Mouse (Mus musculus) thymus, adult 2 months (tissue): Measurements from ENCODE around the gene Fgf6. TPM values are rescaled to one million over a fixed set of nuclear protein-coding genes. Genes with fewer than 3 reads are reported as not detected.

Experiments
- DNase-seq: peaks from one replicate; pipeline ENCODE4 v3.0.0; 2021
- H3K27ac ChIP-seq: fragments of 200-500 bp; 2 replicates; pipeline ENCODE4 v1.5.1; 2012; ENCODE audit warnings: low read length, control low read depth; ENCODE audit not compliant: control insufficient read depth, insufficient read depth
- H3K27me3 ChIP-seq: fragments of 200-500 bp; 2 replicates; pipeline ENCODE4 v1.6.1; 2012; ENCODE audit warnings: mild to moderate bottlenecking, low read length, moderate library complexity, mixed read lengths; ENCODE audit not compliant: control insufficient read depth, insufficient read depth
- H3K36me3 ChIP-seq: fragments of 200-500 bp; 2 replicates; pipeline ENCODE4 v1.6.1; 2012; ENCODE audit warnings: mild to moderate bottlenecking, low read length, moderate library complexity; ENCODE audit not compliant: control insufficient read depth, insufficient read depth
- H3K4me1 ChIP-seq: fragments of 200-500 bp; replicated peaks from 2 replicates; pipeline ENCODE4 v1.6.1; 2012; ENCODE audit warnings: low read length; ENCODE audit not compliant: control insufficient read depth, insufficient read depth
- H3K4me3 ChIP-seq: fragments of 200-500 bp; 2 replicates; pipeline ENCODE4 v1.5.1; 2012; ENCODE audit warnings: mild to moderate bottlenecking, low read length, control low read depth, moderate library complexity; ENCODE audit not compliant: control insufficient read depth, insufficient read depth
- CTCF ChIP-seq: fragments of 200-500 bp; IDR thresholded peaks from 2 replicates; pipeline ENCODE4 v1.5.1; 2012; ENCODE audit warnings: mild to moderate bottlenecking, control low read depth, low read length, moderate library complexity, borderline replicate concordance; ENCODE audit not compliant: control insufficient read depth, poor library complexity, insufficient read depth; ENCODE audit errors: extremely low read depth
- POLR2A ChIP-seq: fragments of 200-500 bp; IDR thresholded peaks from 2 replicates; pipeline ENCODE4 v1.6.1; 2012; ENCODE audit warnings: mild to moderate bottlenecking, low read length, control low read depth, moderate library complexity; ENCODE audit not compliant: control insufficient read depth, poor library complexity, insufficient read depth; ENCODE audit errors: extremely low read depth
- WGBS: fragments of 180-500 bp; shearing (Covaris S2); methylation state at CpG from one replicate; pipeline ENCODE4 v1.1.7; 2018; 5-methylcytosine and 5-hydroxymethylcytosine counted together
- polyA plus RNA-seq: library from polyadenylated mRNA; depleted of rRNA; stranded (reverse); fragments of >200 nt; gene quantifications from 2 replicates; pipeline ENCODE4 v1.2.3, GENCODE M21; 2012; rRNA removed

Gene Fgf6
- 0.01 TPM in 1 of 2 replicates, not detected in the other for polyA plus RNA-seq

DNA sequence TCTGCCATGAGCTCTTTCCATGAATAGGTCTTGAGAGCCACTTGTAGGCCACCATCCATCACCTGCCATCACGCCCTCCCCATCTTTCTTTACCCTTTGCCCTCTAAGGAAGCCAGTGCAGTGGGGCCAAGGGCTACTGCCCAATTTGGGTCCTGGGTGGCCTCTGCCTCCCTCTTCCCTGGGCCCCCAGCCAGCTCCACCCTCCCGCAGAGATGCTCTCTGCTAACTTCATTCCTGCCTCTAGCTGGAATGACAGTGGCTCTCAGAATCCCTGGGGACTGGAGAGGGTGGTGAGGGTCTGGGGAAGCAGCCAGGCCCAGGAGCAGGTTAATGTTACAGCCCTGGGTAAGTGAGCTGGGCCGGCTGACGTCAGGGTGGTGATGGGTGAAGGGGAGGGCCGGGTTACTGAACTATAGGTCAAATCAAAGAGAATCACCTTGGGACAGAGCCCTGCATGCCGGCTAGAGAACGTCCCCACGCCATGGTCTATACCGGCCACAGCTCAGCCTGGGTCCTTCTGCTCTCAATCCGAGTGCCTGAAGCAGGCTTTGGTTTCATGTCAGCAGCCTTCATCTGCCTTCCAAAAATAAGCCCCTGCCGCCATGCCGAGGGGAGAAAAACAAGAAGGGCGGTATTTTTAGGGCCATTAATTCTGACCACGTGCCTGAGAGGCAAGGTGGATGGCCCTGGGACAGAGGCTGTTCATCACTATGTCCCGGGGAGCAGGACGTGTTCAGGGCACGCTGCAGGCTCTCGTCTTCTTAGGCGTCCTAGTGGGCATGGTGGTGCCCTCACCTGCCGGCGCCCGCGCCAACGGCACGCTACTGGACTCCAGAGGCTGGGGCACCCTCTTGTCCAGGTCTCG is at the start of gene Fgf6:
Gene Fgf6, plus strand, starts transcription at position 681 of the 865 bp plus-strand sequence.
- Histone ChIP-seq H3K36me3 (no peaks in the 10 kb centered on the region), H3K27ac (no peak within 1 kb of the TSS), H3K27me3 (no peaks in the 10 kb centered on the region), H3K4me1 (no peaks in the 10 kb centered on the region), H3K4me3 (no peak within 1 kb of the TSS)
- 90% methylated on average over 26 of the region's 26 CpGs for WGBS
- no peak for DNase-seq
- TF ChIP-seq CTCF = no peak
- no peak for TF ChIP-seq POLR2A

DNA sequence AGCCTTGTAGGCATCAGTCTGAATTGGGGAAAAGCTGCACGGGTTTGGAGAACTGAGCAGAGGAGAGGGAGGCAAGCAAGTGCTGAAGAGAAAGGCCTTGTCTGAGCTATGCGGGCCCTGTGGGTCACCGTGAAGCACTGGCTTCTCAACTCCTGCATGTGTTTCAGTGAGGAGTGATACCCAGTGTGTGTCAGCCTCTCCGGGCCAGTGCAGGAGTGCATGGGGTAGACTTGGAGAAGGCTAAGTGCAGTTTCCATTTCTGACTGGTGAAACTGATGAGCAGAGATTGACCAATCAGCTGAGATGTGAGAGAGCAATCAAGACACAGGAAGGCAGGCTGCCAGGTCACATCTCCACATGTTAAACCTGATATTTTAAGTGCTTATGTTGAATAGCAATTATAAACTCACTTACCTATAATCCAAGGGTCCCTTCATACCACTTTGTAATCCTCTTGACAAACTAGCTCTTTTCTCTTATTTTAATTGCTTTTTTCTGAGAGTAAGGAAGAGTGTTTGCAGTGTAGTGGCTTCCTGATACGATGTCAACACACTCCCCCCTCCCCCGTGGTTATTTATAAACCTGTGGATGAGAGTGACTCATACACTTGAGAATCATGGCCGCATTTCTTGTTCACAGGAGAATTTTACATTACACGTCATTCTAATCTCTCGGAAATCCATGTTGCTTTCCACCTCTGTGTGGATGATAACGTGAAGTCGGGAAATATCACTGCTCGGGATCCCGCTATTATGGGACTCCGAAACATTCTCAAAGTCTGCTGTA is 49.0 kb upstream of the Fgf6 start:
- H3K27me3 ChIP-seq = no peaks in the 10 kb centered on the region
- H3K36me3 ChIP-seq = peaks cover 5% of the 10 kb centered on the region
- H3K4me3 ChIP-seq = no peak overlapping the region
- no peak for DNase-seq
- H3K4me1 ChIP-seq = no peaks in the 10 kb centered on the region
- 90% methylated on average over 14 of the region's 14 CpGs for WGBS
- no peak for TF ChIP-seq POLR2A
- TF ChIP-seq CTCF = no peak
- no peak overlapping the region for H3K27ac ChIP-seq

DNA sequence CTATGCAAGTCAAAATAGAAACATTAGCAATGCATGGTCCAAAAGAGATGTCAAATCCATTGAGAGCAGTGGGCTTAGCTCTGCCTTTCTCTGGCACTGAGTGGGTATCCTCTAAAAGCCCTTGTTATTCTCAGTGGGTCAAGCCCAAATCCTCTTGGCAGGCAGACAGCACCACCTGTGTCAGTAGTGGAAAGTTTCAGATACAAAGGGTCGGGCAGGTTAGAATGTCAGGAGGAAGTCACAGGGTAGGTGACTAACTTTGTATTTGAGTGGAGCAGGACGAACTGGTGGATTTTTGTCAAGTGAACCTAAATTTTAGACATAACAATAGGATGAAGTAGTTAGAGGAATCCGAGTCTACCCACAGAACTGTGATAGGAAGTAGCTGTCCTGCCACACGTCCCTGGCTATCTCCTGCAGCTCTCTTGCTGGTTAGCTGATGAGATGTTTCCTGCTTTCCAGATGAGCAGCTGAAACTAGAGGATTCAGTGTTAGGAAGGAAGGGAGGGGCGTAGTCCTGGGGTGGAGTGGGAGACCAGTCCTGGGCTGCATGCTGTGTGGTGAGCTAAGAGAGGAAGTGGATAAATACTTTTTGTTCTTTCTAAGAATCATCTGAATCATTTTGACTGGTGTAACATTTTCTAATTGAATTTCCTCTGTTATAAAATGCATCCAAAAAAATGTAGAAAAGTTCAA is 33.7 kb upstream of the Fgf6 start:
- H3K36me3 ChIP-seq = no peaks in the 10 kb centered on the region
- H3K27ac ChIP-seq = no peak overlapping the region
- H3K4me1 ChIP-seq = no peaks in the 10 kb centered on the region
- TF ChIP-seq CTCF = no peak
- TF ChIP-seq POLR2A = no peak
- H3K27me3 ChIP-seq = no peaks in the 10 kb centered on the region
- WGBS = 11% methylated on average over 5 of the region's 5 CpGs
- no peak for DNase-seq
- H3K4me3 ChIP-seq = no peak overlapping the region

DNA sequence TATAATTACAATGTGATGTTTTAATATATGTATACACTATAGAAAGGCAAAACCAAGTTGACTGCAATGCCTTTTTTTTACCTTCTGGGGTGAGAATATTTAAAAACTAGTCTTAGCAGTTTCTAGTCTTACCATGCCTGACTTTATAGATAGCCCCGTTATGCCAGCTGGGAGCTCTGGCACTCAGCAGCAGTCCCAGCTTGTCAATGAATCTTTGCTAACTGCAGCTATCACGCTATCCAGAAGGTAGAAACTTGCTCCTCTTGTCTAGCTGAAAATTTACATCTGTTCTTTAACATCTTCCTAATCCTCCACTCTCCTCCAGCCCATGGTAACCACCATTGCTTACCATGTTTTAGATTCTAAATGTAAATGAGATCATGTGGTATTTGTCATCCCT is 21.7 kb upstream of the Fgf6 start:
- no peak for DNase-seq
- Histone ChIP-seq H3K27ac (no peak overlapping the region), H3K36me3 (no peaks in the 10 kb centered on the region), H3K4me1 (no peaks in the 10 kb centered on the region), H3K4me3 (no peak overlapping the region), H3K27me3 (no peaks in the 10 kb centered on the region; the same call in 1 of the 2 replicates)
- WGBS = 94% methylated on average over 2 of the region's 2 CpGs
- TF ChIP-seq POLR2A (no peak), CTCF (no peak)

DNA sequence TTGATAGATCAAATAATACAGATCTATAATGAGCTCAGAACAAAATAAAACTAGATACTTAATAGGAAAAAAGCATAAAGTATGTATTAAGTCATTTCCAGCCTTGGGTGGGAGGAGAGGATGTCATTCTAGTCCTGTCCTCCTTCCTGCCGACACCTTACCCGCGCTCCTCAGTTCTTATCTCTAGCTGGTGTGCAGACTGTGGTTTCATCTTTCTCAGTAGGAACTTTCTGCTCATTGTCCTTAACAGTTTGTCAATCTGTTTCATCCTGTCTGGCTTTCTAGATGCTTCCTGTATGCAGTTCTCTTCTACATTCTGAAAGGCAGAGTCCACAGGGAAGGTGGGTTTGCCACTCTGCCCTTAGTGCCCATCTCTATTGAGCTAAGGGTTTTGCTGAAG is 19.9 kb upstream of the Fgf6 start:
- H3K4me1 ChIP-seq = no peaks in the 10 kb centered on the region
- 3% methylated on average over 3 of the region's 3 CpGs for WGBS
- H3K36me3 ChIP-seq = no peaks in the 10 kb centered on the region
- no peak for DNase-seq
- no peak overlapping the region for H3K27ac ChIP-seq
- H3K4me3 ChIP-seq = no peak overlapping the region
- no peaks in the 10 kb centered on the region; the same call in 1 of the 2 replicates for H3K27me3 ChIP-seq
- no peak for TF ChIP-seq POLR2A
- TF ChIP-seq CTCF = no peak

DNA sequence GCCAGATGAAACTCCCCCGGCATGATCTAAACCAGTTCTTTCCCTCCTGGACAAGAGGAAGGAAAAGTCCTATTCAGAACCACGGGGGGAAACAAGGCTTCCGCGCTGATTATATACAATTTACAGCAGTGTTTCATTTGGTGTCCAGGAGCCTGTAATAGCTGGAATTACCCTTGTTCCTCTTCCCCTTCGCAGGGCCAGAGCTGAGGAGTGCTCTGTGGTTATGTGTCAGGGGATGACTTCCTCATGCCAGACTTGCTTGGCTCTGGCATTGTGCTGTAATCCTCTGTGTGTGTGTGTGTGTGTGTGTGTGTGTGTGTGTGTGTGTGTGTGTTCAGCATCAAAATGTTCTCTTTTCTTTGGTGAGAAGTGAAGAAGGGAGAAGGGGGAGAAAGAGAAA is 19.0 kb upstream of the Fgf6 start:
- Histone ChIP-seq H3K4me1 (no peaks in the 10 kb centered on the region), H3K27ac (no peak overlapping the region), H3K4me3 (no peak overlapping the region), H3K27me3 (no peaks in the 10 kb centered on the region; the same call in 1 of the 2 replicates), H3K36me3 (no peaks in the 10 kb centered on the region)
- WGBS = 9% methylated on average over 5 of the region's 5 CpGs
- TF ChIP-seq POLR2A = no peak
- TF ChIP-seq CTCF = no peak
- DNase-seq = no peak
